Mouse (Mus musculus): ENCODE results near the gene Fam214a.

DNA sequence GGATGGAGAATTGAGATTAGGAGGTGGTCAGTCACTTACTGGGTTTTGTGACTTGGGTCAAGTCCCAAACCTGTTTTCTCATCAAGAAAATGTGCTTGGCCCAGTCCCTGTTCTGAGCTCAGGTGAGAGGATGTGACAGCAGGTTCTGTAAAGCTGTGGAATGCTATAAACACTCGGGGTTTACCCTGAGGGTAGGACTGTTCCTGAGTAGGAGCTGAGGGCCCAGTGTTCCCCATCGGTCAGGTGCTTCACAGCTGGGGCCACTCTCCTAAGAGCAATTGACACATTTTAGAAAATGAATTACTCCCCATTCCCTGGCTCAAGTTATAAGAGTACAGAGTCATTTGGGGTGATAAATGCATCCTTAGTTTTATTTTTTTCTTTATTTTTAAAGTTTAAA lies 11.3 kb downstream of the Fam214a start:
- TF ChIP-seq CTCF (IDR thresholded peaks at IDR 0.05; ENCODE audit: low read depth) (no peak), EP300 (IDR thresholded peaks at IDR 0.05; ENCODE audit: low read depth) (no peak)

All from heart, postnatal 0 days (tissue).